Mouse (Mus musculus) small intestine, adult 10 weeks (tissue): ENCODE measurements around the gene Magi1. TPM values are rescaled to one million over a fixed set of nuclear protein-coding genes. Genes with fewer than 3 reads are reported as not detected.

ENCODE experiments used
- polyA plus RNA-seq: library from polyadenylated mRNA; stranded (reverse); fragments of 350-450 nt; fragmentation: Illumina TruSeq; extraction: RNeasy Lipid Tissue Mini Kit (QIAGEN cat#74804); gene quantifications from one replicate; pipeline ENCODE4 v1.2.3, GENCODE M21; 2014; ENCODE audit warnings: low replicate concordance

Gene Magi1
- 15.6 TPM for polyA plus RNA-seq

DNA sequence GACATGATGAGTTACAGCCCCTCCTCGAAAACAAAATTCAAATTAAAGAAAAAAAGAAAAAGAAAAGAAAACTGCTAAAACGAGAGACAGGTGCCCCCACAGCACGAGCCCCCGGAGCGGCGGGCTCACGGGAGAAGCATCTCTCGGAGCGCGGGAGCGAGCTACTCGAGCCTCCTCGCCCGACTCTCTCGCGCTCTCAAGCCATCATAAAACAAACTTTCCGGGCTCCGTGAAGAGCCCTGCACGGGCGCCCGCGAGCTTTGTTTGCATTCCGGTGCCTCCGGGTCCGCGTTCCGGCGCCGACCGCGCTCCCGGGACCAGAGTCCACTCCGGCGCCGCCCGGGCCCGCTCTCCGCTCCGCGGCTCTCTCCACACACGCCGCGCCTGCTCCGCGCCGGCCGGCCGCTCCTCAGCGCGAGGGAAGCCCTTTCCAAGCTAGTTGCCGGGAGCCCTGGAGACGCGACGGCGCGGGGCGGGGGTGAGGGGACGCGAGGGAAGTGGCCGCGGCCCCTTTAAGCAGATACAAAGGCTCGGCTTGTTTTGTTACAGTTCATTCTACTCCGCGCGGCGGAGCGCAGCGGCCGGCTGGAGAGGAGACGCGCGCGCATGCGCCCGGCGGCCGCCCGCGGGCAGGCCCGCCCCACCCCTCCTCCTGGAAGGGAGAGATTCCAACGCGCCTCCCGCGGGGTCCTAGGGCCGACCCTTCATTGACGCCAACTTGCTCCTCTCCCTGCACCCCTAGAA is at the start of gene Magi1:
Gene Magi1, minus strand, starts transcription at position 600 of the 744 bp plus-strand sequence.

Other genes starting within 250 kb of the Magi1 start
- gene Slc25a26, start 216.4 kb upstream of the Magi1 start, polyA plus RNA-seq = 4.2 TPM